Mouse (Mus musculus) thymus, postnatal 10 days (tissue): ENCODE data around the gene Ubxn10.

Experiments
- DNase-seq, 2 experiments: peaks; one replicate each; pipeline ENCODE4 v3.0.0; 2021; ENCODE audit warnings: low spot score in 2 of 2

The Ubxn10 gene

GRCm38 (mm10) chr4:138737031-138737430 is at the start of gene Ubxn10:
TSS of gene Ubxn10 (minus strand) at chr4:138737167.
- no peak for DNase-seq

DNA sequence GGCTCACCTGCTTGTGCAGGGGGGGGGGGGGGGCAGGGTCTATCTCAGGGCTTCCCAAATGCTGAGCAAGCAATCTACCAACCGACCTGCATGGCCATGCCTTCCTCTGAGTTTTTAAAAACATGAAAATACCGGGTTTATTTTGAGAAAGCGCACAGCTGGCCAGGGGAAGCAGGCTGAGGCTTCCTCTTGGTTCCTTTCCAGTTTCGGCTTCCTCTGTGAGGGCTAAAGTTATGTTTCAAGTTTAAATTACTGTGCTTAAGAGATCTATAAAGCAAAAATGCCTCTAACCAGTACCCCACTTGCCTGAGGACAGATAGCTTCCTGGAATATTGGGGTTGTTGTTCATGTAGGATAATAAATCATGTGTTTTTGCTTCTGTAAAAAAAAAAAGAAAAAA is 49.2 kb upstream of the Ubxn10 start:
- no peak for DNase-seq

- no peak for DNase-seq
Observed at GRCm38 (mm10) chr4:138785721-138786120, 48.8 kb upstream of the Ubxn10 start.

DNA sequence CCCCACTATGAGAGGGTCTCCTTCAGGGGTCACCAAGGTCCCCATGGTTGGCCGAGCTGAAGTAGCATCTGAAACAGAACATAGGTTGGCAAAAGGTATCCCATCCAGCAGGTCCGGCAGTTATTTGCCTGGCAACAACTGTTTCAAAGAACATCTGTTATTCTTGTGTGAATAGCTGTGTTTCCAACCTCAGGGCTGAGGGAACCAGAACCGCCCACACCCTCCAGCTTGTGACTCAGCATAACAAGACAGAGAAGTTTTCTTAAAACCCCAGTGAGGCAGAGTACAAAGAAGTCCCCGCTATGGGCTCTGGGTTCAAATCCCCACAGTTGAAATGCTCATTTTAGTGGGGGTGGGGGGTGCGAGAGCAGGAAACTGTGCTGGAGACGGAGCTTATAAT is 45.1 kb upstream of the Ubxn10 start:
- DNase-seq: no peak

DNA sequence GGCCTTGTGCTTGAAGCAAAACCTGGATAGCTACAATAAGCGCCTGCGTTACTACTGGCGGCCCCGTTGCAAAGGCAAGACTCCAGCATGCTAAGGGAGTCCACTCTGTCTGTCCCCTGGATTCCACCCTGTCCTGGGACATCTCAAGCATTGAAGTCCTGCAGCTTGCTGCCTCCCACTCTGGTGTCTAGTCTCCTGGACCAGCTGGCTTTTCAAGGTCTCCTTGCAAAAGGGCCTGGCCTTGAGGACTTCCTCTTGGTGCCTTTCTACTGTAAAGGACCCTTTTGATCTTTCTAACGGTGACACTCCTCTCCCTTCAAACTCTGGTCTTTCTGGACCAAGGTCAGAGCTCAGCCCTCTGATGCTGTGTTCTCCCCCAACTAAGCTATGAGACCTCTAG is 43.3 kb upstream of the Ubxn10 start:
- no peak for DNase-seq

DNA sequence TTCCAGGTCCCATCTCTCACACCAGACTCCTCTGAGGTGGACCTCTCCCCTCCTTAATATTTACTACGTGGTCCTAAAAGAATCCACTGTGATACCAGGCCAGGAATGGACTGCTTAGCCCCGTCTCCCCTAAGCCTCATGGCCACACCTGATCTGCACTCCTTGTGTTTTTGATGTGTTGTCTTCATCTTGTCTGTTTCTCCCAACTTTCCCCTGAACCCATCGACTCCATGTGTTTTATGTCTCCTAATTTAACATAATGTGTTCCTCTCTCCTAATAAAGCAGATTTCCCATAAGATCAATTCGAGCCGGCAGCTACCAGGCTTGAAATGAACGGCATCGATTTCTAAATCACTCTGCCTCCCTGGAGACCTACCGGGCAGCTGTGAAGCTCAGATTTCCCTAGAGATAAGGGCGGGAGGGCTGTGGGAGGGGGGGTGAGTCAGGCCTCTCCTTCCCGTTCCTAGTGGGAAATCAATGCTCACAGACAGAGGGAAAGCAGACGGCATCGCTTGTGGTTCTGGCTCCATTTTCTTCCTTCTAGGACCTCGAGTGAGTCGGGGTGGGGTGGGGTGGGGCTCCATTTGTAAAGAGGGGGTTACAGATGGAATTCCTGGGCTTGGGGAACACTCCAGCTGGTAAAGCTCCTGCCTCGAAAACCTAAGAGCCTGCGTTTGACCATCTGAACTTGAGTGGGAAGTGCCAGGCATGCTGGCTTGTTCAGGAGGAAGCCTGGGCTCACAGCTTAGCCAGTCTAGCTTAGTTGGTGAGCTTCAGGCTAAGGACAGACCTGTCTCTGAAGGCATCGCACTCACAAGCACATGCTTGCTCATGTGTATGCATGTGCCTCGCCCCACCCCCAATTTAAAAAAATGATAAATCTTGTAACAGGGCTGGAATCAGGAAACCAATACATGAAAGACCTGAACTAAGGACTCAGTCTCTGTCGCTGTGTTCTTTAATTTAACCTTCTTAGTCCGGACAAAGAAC is 40.7 kb upstream of the Ubxn10 start:
- no peak for DNase-seq

DNA sequence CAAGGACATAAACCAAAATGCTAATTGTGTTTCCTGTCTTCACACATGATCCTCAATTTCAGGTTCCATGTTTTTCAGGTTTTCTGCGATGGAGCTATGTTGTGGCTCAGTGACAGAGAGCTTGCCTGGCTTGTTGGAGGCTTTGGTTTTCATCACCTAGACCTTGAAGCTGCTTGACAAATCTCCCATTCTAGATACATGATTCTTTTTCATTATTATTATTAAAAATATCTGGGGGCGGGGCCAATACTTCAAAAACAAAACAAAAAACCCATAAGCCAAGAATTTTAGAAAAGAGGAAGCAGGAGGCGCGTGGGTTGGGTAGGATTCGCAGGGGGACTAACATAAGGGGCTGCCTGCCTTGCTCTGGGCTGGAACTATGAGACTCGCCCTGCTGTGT is 38.5 kb upstream of the Ubxn10 start, which contains the start of gene Pla2g2d:
TSS of gene Pla2g2d (plus strand) at position 301 of the 400 bp plus-strand sequence.
- DNase-seq: no peak

- no peak for DNase-seq
Observed at GRCm38 (mm10) chr4:138772386-138772785, 35.4 kb upstream of the Ubxn10 start.

- no peak for DNase-seq
Observed at GRCm38 (mm10) chr4:138771970-138772369, 35.0 kb upstream of the Ubxn10 start.

DNA sequence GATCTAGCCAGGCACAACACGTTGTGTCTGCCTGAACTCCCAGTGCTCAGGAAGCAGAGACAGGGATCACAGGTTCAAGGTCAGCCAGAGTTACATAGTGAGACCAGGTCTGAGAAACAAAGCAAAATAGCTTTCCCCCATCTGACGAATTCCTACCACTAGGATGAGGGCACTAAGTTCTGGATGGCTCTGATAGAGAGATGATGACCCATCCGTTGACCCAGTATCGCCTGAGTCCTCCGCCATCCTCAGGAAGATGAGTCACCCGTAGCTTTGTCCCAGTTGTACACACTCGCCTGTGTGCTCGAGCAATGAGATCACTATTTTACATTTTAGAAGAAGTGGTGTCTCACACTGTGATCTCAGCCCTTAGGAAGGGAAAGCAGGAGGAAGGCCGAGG is 25.3 kb upstream of the Ubxn10 start:
- DNase-seq: no peak

- no peak for DNase-seq
Observed at GRCm38 (mm10) chr4:138757416-138757815, 20.4 kb upstream of the Ubxn10 start, which contains the start of gene Pla2g2f. TSS of gene Pla2g2f (minus strand) at chr4:138757626.

DNA sequence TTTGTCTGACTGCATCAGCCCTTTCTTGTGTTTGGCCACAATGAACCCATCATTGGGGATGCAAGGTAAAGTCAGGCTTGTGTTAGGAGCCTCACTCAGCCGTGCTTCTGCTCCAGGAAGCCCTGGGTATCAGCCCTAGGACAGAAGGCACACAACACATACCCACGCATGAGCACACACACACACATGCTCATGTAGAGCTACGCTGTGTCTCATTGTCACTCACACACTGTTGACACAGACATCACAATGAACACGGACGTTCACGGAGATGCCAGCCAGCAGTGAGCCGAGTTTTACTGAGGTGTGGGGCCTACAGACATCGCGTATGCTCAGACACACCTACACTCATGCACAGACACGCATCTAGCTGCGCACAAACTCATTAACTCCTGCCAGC is 19.0 kb upstream of the Ubxn10 start:
- DNase-seq: no peak

- no peak for DNase-seq
Observed at GRCm38 (mm10) chr4:138755439-138755838, 18.5 kb upstream of the Ubxn10 start.

- DNase-seq: no peak
Observed at GRCm38 (mm10) chr4:138754432-138754831, 17.5 kb upstream of the Ubxn10 start.

DNA sequence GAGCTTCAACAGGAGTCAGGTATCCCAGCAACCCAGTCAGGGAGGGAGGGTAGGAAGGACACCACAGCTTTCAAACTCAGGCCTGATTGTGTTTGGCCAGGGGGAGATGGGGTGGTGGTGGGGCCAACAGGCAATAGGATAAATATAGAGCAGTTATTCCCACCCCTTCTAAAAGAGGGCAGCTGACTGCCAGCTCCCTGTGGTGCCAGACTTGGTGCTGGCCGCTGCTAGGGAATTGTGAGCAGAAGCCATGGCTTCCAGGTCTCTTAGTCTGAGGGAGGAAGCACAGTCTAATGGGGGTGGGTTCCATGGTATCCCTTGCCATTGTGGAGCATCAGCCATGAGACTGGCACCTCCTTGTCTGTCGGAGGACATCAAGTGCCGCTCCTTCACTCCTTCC is 16.6 kb upstream of the Ubxn10 start:
- DNase-seq: no peak

DNA sequence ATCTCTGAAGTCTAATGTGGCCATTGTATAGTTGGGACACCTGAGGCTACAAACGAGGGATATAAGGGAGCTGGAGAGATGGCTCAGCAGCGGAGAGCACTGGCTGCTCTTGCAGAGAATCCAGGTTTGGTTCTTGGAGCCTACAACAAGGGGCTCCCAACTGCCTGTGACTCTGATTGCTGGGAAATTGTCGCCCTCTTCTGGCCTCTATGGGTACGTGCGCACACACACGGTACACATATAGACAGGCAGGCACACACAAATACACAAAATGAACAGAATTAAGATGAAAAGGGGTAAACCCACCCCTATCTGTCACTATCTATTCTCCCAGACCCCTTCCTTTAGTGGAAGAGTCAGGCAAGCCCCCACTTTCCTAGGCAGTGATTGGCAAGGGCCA is 15.6 kb upstream of the Ubxn10 start:
- DNase-seq: no peak

- DNase-seq: peak in 1 of 2 experiments; percentile 36
Observed at GRCm38 (mm10) chr4:138748369-138749072, 11.6 kb upstream of the Ubxn10 start.

- peak in 1 of 2 experiments; percentile 25 for DNase-seq
Observed at GRCm38 (mm10) chr4:138747851-138748250, 10.9 kb upstream of the Ubxn10 start.

DNA sequence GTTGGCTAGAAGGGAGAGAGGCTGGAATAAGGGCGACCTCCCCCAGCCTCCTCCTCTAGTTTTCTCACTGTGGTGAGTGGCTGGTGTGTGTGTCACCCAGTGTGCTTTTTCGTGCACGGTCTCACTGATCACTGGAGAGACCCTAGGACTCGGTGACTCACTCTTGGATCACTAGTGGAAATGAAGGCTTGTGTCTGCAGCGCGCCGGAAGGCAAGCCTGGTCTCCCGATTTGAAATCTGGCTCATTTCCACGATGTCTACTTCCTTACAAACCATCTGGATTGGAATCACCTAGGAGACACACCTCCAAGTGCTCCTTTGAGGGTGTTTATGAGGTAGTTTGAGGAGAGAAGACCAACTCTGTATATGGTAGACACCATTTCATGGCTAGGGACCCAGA is 9.9 kb upstream of the Ubxn10 start:
- no peak for DNase-seq

DNA sequence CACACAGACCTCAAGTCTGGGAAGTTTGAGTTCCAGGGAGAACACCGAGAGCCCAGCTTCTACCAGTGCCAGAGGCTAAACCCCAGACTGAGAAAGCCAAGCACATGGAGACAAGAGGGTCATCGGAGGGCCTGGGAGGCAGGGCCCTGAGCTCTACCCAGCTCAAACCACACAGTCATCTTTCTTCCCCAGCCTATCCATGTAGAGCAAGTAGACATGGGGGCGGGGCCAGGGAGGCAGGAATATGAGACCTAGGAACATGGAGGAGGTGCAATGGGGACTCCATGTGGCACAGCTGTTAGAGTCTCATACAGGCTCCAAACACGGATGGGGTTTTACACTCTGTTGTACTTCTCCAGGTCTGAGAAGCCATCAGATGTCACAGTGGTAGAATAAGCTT is 8.9 kb upstream of the Ubxn10 start:
- no peak for DNase-seq

GRCm38 (mm10) chr4:138739136-138739851 is 2.3 kb upstream of the Ubxn10 start:
- no peak for DNase-seq

DNA sequence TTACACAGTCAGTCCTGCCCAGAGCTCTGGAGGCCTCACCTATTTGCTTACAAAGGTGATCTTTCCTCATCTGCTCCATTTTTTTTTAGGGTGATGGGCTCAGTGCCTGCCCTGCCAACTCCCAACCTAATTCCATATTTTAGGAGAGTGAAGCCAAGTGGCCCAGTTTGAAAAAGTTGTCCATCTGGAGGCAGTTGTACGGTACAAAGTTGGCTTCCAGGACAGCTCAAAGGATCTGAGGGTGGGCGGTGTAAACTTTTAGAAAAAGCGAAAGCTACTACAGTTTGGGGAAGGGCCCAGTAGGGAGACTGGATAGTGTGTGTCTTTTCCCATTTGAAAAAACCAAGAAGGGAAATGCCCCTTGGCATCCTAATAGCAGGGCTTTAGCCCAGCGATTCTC is 2.1 kb downstream of the Ubxn10 start:
- no peak for DNase-seq
